In genomic region chr5:128552136-128552890, GRCm38 (mm10) we compare ENCODE assay signal across 8 mouse cellular contexts. TPM values are rescaled to one million over a fixed set of nuclear protein-coding genes. Genes with fewer than 3 reads are reported as not detected.
A peak's percentile ranks its signal among the peaks of the same experiment; 100 is the strongest.
DNase-seq lines count a peak whose midpoint lies in the region; ATAC-seq lines count a peak whose summit lies in the region.

No protein-coding gene starts in this region.

- H3K36me3 ChIP-seq in lung, embryonic 16.5 days (ENCODE audit: control insufficient read depth, insufficient read depth, low read length) = no peaks in the 10 kb centered on the region
- H3K36me3 ChIP-seq in limb, embryonic 10.5 days = no peaks in the 10 kb centered on the region
- H3K36me3 ChIP-seq in stomach, embryonic 15.5 days = no peaks in the 10 kb centered on the region

- H3K4me2 ChIP-seq in lung, embryonic 16.5 days (ENCODE audit: low read depth, low read length) = peak overlapping the region; percentile 44
- peak overlapping the region; percentile 36; the same call in 1 of the 2 replicates for H3K4me2 ChIP-seq in stomach, embryonic 15.5 days

- H3K4me3 ChIP-seq in lung, embryonic 16.5 days (ENCODE audit: low read length) = peak overlapping the region; percentile 30
- peak overlapping the region; percentile 40 for H3K4me3 ChIP-seq in limb, embryonic 10.5 days
- no peak overlapping the region; the same call in 1 of the 2 replicates for H3K4me3 ChIP-seq in stomach, embryonic 15.5 days (replicated peaks)

- no peaks in the 10 kb centered on the region; the same call in 1 of the 2 replicates for H3K9me3 ChIP-seq in lung, embryonic 16.5 days (ENCODE audit: control insufficient read depth, low read length)
- no peaks in the 10 kb centered on the region for H3K9me3 ChIP-seq in limb, embryonic 10.5 days (replicated peaks)
- no peaks in the 10 kb centered on the region for H3K9me3 ChIP-seq in stomach, embryonic 15.5 days

- no peak for ATAC-seq in lung, embryonic 16.5 days (ENCODE audit: low read depth)
- no peak for ATAC-seq in stomach, embryonic 15.5 days (ENCODE audit: insufficient read depth, low FRiP score, low read depth)

- WGBS in lung, embryonic 16.5 days = 7% methylated on average over 28 of the region's 28 CpGs
- WGBS in limb, embryonic 10.5 days = 13% methylated on average over 28 of the region's 28 CpGs
- 12% methylated on average over 28 of the region's 28 CpGs for WGBS in stomach, embryonic 15.5 days

- H3K9ac ChIP-seq in lung, embryonic 16.5 days (ENCODE audit: low read length) = no peak overlapping the region
- H3K9ac ChIP-seq in stomach, embryonic 15.5 days = no peak overlapping the region

- no peak overlapping the region for H3K27ac ChIP-seq in lung, embryonic 16.5 days (ENCODE audit: low read length)
- H3K27ac ChIP-seq in limb, embryonic 10.5 days = peak overlapping the region; percentile 66
- H3K27ac ChIP-seq in stomach, embryonic 15.5 days = no peak overlapping the region

- peak; percentile 41 for DNase-seq in embryo, embryonic 11 days
- DNase-seq in embryo, embryonic 9.5 days (ENCODE audit: extremely low spot score) = no peak
- DNase-seq in lung, postnatal 10 days = no peak
- DNase-seq in limb, embryonic 10.5 days (ENCODE audit: low spot score) = peak; percentile 50
- no peak for DNase-seq in cerebellum, postnatal 14 days
- no peak for DNase-seq in adrenal gland, adult 8-10 months

- H3K27me3 ChIP-seq in lung, embryonic 16.5 days (ENCODE audit: control insufficient read depth, insufficient read depth, low read depth, low read length) = peaks cover 14% of the 10 kb centered on the region
- H3K27me3 ChIP-seq in limb, embryonic 10.5 days (ENCODE audit: low read depth, poor library complexity, severe bottlenecking) = peaks cover 23% of the 10 kb centered on the region
- peaks cover 18% of the 10 kb centered on the region for H3K27me3 ChIP-seq in stomach, embryonic 15.5 days (replicated peaks)

- H3K4me1 ChIP-seq in lung, embryonic 16.5 days (replicated peaks; ENCODE audit: control insufficient read depth, insufficient read depth, low read length) = no peaks in the 10 kb centered on the region
- H3K4me1 ChIP-seq in limb, embryonic 10.5 days = peaks cover 24% of the 10 kb centered on the region
- no peaks in the 10 kb centered on the region for H3K4me1 ChIP-seq in stomach, embryonic 15.5 days

RNA-seq across cellular contexts. Expression of gene Fzd10, which starts 48.3 kb away (rescaled TPM):
- polyA plus RNA-seq in lung, embryonic 16.5 days (2015; fragmentation: Nextera tagmentation; extraction: Ambion mirVana) = 0.79 and 0.82 TPM in 2 replicates
- 8.1 and 10.5 TPM in 2 replicates for polyA plus RNA-seq in limb, embryonic 10.5 days (2016; fragmentation: Nextera tagmentation; extraction: Ambion mirVana)
- polyA plus RNA-seq in stomach, embryonic 15.5 days (2015; fragmentation: Nextera tagmentation; extraction: Ambion mirVana) = 0.95 and 1.8 TPM in 2 replicates
- total RNA-seq in adrenal gland, adult 8-10 months (2022) = under 1 TPM; 0.43 to 0.80 (median 0.53) TPM

Comparison
In these comparisons a context has a peak if more than half of its experiments do, and no peak if none do; other contexts are left out.
1. DNase-seq: peak in embryo, embryonic 11 days (single experiment) and limb, embryonic 10.5 days (single experiment); none in embryo, embryonic 9.5 days (single experiment), lung, postnatal 10 days (single experiment), cerebellum, postnatal 14 days (0 of 2) and adrenal gland, adult 8-10 months (single experiment).